Mouse (Mus musculus) adrenal gland, postnatal 10 days (tissue): ENCODE measurements around the gene Stim2. TPM values are rescaled to one million over a fixed set of nuclear protein-coding genes. Genes with fewer than 3 reads are reported as not detected.
A peak's percentile ranks its signal among the peaks of the same experiment; 100 is the strongest.

Experiments
- DNase-seq: peaks from one replicate; pipeline ENCODE4 v3.0.0; 2021; ENCODE audit warnings: mixed read lengths
- total RNA-seq, 2 experiments: library from RNA; stranded (reverse); gene quantifications; 2 replicates each; pipeline ENCODE4 v1.2.3; 2021

Gene Stim2
- total RNA-seq, 2 experiments from 2014 or later, result 28.7 to 35.1 TPM

GRCm38 (mm10) chr5:54049145-54049733, 50.9 kb downstream of the Stim2 start:
- DNase-seq, result no peak

GRCm38 (mm10) chr5:54049940-54050339, 51.6 kb downstream of the Stim2 start:
- DNase-seq, result no peak

GRCm38 (mm10) chr5:54051056-54051455, 52.8 kb downstream of the Stim2 start:
- DNase-seq, result peak; percentile 39

GRCm38 (mm10) chr5:54052205-54052604, 53.9 kb downstream of the Stim2 start:
- DNase-seq, result no peak

- DNase-seq, result no peak
Observed at GRCm38 (mm10) chr5:54053673-54054366, 55.5 kb downstream of the Stim2 start.

GRCm38 (mm10) chr5:54056266-54056665, 58.0 kb downstream of the Stim2 start:
- no peak for DNase-seq

- DNase-seq, result no peak
Observed at GRCm38 (mm10) chr5:54059998-54060397, 61.7 kb downstream of the Stim2 start.

GRCm38 (mm10) chr5:54062079-54062478, 63.8 kb downstream of the Stim2 start:
- DNase-seq, result no peak

GRCm38 (mm10) chr5:54067591-54067990, 69.3 kb downstream of the Stim2 start:
- no peak for DNase-seq

- DNase-seq, result no peak
Observed at GRCm38 (mm10) chr5:54070549-54070948, 72.2 kb downstream of the Stim2 start.

GRCm38 (mm10) chr5:54071288-54071687, 73.0 kb downstream of the Stim2 start:
- DNase-seq, result no peak

- no peak for DNase-seq
Observed at GRCm38 (mm10) chr5:54071705-54072104, 73.4 kb downstream of the Stim2 start.

- no peak for DNase-seq
Observed at GRCm38 (mm10) chr5:54073291-54073690, 75.0 kb downstream of the Stim2 start.

- DNase-seq, result no peak
Observed at GRCm38 (mm10) chr5:54079997-54080396, 81.7 kb downstream of the Stim2 start.

- no peak for DNase-seq
Observed at GRCm38 (mm10) chr5:54087912-54088311, 89.6 kb downstream of the Stim2 start.

GRCm38 (mm10) chr5:54098219-54098618, 99.9 kb downstream of the Stim2 start:
- no peak for DNase-seq

- no peak for DNase-seq
Observed at GRCm38 (mm10) chr5:54100916-54101315, 102.6 kb downstream of the Stim2 start.

GRCm38 (mm10) chr5:54101318-54101717, 103.0 kb downstream of the Stim2 start:
- no peak for DNase-seq

- DNase-seq, result no peak
Observed at GRCm38 (mm10) chr5:54101960-54102359, 103.7 kb downstream of the Stim2 start.

GRCm38 (mm10) chr5:54106669-54107068, 108.4 kb downstream of the Stim2 start:
- no peak for DNase-seq

- no peak for DNase-seq
Observed at GRCm38 (mm10) chr5:54107069-54107468, 108.8 kb downstream of the Stim2 start.

- no peak for DNase-seq
Observed at GRCm38 (mm10) chr5:54109096-54109495, 110.8 kb downstream of the Stim2 start.

GRCm38 (mm10) chr5:54110789-54111188, 112.5 kb downstream of the Stim2 start:
- no peak for DNase-seq

- DNase-seq, result peak; percentile 70
Observed at GRCm38 (mm10) chr5:54113284-54113683, 115.0 kb downstream of the Stim2 start.
